Mouse (Mus musculus) R1 (cell line): ENCODE data around the gene Gm438.

ENCODE experiments used
- DNase-seq: peaks from one replicate; pipeline ENCODE4 v3.0.0-alpha.2; 2018; ENCODE audit warnings: low read depth, low spot score

Gene Gm438

DNA sequence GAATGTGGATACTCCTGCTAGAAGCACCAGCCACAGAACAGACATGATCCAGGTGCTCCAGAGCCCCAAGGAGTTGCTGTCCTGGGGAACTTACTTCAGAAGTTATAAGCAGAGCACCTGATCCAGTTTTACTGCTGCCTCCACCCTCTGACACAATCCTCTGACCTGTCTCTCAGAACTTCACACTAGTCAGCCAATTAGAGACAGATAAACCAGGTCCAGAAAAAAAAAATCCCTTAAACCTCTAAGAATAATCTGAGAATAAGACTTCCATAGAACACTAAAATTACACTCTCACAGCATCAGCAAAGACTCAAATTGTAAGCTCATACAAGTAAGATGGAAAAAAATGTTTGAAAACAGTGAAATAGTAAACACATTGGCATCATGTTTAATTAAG is at the start of gene Gm438:
Gene Gm438, minus strand, starts transcription at position 101 of the 400 bp plus-strand sequence.
- DNase-seq: no peak

DNA sequence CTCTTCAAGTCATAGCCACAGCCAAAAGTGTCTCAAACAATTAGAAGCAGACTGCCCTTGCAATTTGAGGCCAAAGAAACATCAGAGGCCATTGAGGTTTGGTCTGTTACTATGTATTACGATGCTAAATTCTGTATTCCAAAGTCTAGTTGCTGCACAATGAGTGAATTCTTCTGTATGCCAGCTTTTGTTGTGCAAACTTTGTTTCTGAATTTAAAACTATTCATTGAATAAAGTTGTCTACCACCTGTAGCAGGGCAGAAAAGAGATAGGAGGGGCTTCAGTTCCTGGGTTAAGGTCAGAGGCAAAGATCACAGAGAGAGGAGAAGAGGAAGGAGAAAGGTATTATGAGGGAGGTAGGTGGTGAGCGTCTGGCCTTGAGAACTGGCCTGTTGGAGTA is 38.3 kb upstream of the Gm438 start:
- peak; percentile 97 for DNase-seq

DNA sequence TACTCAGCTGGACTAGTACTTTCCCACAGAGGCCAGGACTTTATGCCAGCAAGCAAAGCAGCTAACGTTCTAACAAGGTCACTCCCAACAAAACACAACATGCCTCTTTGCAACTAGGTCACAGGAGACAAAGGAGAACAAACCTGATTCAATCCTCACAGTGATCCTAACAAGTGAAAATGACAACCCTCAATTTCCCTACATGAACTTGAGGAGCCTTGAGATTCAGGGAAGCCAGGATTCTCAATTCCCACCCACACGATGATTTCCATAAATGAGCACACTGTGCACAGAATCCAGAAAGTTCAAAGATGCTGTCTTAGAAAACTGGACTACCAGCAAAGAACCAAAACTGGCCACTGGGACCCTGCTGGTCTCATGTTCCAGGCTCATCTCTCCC is 37.6 kb upstream of the Gm438 start:
- DNase-seq: peak; percentile 74

DNA sequence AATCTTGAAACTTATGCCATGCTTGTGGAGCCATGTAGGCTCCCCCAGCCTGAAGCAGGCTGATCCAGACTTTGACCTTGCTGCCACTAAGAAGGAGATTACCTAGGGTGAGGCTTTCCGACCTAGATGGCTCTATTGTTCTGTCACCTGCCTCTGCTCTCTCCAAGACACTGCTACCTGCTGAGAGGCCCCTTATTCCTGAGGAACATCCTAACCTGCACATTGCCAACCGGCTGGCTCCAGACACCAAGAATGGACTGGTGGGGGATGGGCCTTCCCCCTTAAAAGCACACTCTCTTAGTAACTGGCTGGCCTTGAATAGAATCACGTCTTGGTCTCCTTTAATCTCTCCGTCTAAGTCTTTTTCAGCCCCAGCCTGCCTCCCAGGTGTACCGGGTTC is 20.8 kb upstream of the Gm438 start:
- peak; percentile 81 for DNase-seq

DNA sequence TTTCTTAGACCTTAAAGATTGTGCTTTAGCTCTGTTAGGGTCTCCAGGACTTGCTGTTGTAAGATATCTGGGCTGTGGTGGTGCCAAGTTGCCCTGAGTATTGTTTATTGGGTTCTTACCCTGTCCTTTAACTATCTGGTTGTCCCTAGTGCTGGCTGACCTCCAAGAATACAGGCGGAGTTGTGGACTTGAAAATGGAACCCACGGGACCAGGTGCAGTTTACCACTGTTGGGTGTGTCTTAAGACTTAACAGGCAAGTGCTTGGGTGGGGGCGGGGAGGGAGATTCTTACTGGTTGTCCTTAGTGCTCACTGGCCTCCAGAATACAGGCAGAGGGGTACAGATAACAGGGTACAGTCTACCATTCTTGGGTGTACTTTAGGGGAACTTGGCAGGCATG is 17.2 kb upstream of the Gm438 start:
- DNase-seq: no peak

DNA sequence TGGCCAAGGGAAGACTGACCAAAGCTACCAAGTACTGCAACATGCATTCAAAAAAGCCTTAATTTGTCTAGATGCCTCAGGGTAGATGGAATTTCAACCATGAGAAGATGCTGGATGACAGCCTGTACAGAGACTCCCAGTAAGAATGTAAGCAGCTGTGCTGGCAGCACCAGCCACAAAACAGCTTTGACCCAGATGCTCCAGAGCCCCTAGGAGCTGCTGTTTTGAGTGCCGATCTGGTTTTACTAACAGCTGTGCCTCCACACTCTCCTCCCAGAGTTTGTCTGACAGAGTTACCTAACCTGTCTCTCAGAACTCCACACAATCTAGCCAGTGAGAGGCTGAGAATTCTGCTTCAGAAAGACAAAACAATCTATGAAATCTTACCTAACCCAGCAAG is 3.8 kb upstream of the Gm438 start:
- no peak for DNase-seq

DNA sequence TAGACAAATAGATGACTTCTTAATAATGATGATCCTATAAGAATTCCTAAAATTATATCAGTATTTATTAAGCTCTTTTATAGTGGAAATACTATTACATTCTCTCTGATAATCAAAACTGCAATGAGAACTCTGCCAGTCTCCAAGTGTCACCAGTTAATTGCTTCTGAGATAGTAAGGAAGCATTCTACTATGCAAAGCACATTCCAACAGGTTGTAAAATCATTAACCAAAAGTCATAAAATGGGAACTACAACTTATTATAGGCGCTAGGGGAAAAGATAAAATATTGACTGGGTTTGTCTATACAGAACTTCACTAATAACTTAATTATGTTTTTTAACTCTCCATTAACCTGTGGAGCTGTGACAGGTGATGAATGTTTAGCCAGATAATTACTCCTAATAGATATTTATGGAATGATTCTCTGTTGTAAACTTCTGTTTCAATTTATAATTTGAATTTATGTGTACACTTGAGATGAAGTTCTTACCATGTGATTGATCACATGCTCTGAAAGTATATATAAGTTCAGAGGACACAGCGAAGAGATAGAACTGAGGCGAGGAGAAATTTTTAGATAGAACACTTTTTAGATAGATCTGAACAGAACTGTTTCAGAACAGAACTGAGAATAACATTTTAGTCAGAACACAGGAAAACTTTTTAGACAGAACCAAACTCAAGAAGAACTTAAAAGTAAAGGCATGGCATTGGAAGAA is 3.7 kb downstream of the Gm438 start:
- no peak for DNase-seq

DNA sequence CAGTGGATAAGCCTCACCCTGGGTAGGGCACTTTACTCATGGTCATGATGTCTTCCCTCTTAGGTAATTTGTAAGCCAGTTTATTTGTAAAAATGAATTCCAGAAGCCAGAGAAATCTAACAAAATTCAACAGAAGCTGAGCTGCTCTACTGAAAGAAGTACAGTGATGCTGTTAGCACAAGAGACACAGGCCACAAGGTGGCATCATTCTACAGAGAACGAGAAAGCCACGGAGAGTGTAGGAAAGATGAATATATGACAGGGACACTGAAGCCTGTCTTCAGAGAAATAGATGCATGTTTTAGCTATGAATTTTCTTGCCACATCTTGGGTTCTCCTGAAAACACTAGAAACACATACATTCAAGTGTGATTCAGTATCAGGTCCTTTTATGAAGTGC is 20.7 kb downstream of the Gm438 start:
- peak; percentile 55 for DNase-seq

DNA sequence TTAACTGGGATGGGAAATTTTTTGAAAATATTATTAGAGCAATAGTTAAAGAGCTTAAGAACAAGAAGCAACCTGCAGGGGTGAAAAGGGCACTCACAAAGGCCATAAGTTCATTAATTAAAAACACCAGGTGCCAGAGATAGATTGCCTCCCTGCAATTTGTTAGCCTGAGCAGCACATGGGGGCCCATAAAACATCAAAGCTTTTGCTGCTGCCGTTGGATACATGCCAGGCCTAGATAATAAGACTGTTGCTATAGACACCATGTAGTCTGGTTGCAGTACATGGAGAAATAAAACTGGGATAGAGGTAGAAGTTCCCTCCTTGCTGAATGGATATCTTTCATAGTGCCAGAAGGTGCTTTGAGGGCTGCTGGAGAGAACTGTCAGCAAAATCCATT is 37.2 kb downstream of the Gm438 start:
- no peak for DNase-seq
